In genomic region chr5:121262415-121262814, GRCm38 (mm10) we compare ENCODE assay signal across 18 mouse cellular contexts. TPM values are rescaled to one million over a fixed set of nuclear protein-coding genes. Genes with fewer than 3 reads are reported as not detected.
DNase-seq lines count a peak whose midpoint lies in the region; ATAC-seq and TF ChIP-seq lines count a peak whose summit lies in the region.
"Had no signal": no experiment of that assay in that cellular context is flagged by ENCODE, and none has a peak within 500 bp of the region (broad histone marks: within the 10 kb centered on the region; RNA-seq: fewer than 3 reads in every experiment).

No protein-coding gene starts in this region.

- peak overlapping the region; percentile 43; the same call in 1 of the 2 replicates for H3K27ac ChIP-seq in gastrocnemius, adult 2 months
- H3K27ac ChIP-seq: embryonic facial prominence, embryonic 10.5 days; embryonic facial prominence, embryonic 12.5 days; forebrain, embryonic 13.5 days; forebrain, embryonic 15.5 days had no signal

- no peak for TF ChIP-seq CTCF in gastrocnemius, adult 2 months (IDR thresholded peaks at IDR 0.05)

- DNase-seq in cerebellum, adult 11-12 months, result peak; percentile 54
- no peak for DNase-seq in cerebellum, postnatal 10 days
- DNase-seq in cerebellum, adult 9-10 months, result peak; percentile 48
- DNase-seq in gastrocnemius, adult 2 months, result no peak
- DNase-seq in gastrocnemius, postnatal 14 days, result no peak
- peak; percentile 46 for DNase-seq in brain, adult 2 months (ENCODE audit: low read depth, low spot score)
- DNase-seq: adrenal gland, adult 8-10 months; adrenal gland, postnatal 36 days; B cell, adult 2 months; forebrain, postnatal 0 days had no signal

- intact Hi-C loops in gastrocnemius, adult 2 months (cut with DNase I), result no loop called here
- intact Hi-C loops in gastrocnemius, postnatal 14 days (cut with DNase I; ENCODE audit: low total_unique reads), result no loop called here

- ATAC-seq in cerebellum, adult (ENCODE audit: insufficient number of reproducible peaks, low FRiP score, low TSS enrichment), result no peak
- ATAC-seq: activated CD4-positive, CD25-positive, alpha-beta regulatory T cell, adult 4 months; CD4-positive, CD25-positive, alpha-beta regulatory T cell, adult 4 months; forebrain, embryonic 13.5 days; forebrain, embryonic 15.5 days; forebrain, postnatal 0 days; Patski had no signal

- no peak overlapping the region for H3K4me3 ChIP-seq in gastrocnemius, adult 2 months
- H3K4me3 ChIP-seq: embryonic facial prominence, embryonic 10.5 days; embryonic facial prominence, embryonic 12.5 days; forebrain, embryonic 13.5 days; forebrain, embryonic 15.5 days had no signal

RNA-seq across cellular contexts. Expression of gene Hectd4, which starts 42.4 kb away (rescaled TPM):
- total RNA-seq in gastrocnemius, adult 2 months (2021), result 10 to 100 TPM; 13.7 to 13.8 TPM
- 10 to 100 TPM; 11.3 to 11.5 TPM for total RNA-seq in gastrocnemius, postnatal 14 days (2021)

RNA-seq across cellular contexts. Expression of gene Rpl6, which starts 58.1 kb away (rescaled TPM):
- total RNA-seq in gastrocnemius, adult 2 months (2021), result 100 to 1,000 TPM; 445 to 518 TPM
- 100 to 1,000 TPM; 596 to 649 TPM for total RNA-seq in gastrocnemius, postnatal 14 days (2021)

Comparison
In these comparisons a context has a peak if more than half of its experiments do, and no peak if none do; other contexts are left out.
1. DNase-seq: peak in cerebellum, adult 11-12 months (single experiment), cerebellum, adult 9-10 months (single experiment) and brain, adult 2 months (single experiment); none in cerebellum, postnatal 10 days (0 of 2), gastrocnemius, adult 2 months (single experiment) and gastrocnemius, postnatal 14 days (single experiment).